Mouse (Mus musculus) midbrain, embryonic 16.5 days (tissue): Measurements from ENCODE around the gene Fhad1. TPM values are rescaled to one million over a fixed set of nuclear protein-coding genes. Genes with fewer than 3 reads are reported as not detected.
"Not testable (repeated sequence)": the region's sequence is repeated elsewhere in the genome, so short reads cannot be mapped to it uniquely, and the experiment has no call there.

Experiments used
- ATAC-seq: fragments of 200-750 bp; cut with Nextera tagmentation; 2 replicates; pipeline ENCODE4 v1.8.0; 2017; ENCODE audit warnings: moderate TSS enrichment
- H3K27ac ChIP-seq: fragments of 300-500 bp; sonication (generic); 2 replicates; pipeline ENCODE4 v1.5.1; 2014; ENCODE audit warnings: mild to moderate bottlenecking, low read length, mixed read lengths
- H3K27me3 ChIP-seq: fragments of 300-500 bp; sonication (generic); 2 replicates; pipeline ENCODE4 v1.6.1; 2014; ENCODE audit warnings: low read depth, low read length, mixed read lengths; ENCODE audit not compliant: control insufficient read depth, insufficient read depth
- H3K36me3 ChIP-seq: fragments of 300-500 bp; sonication (generic); 2 replicates; pipeline ENCODE4 v1.6.1; 2014; ENCODE audit warnings: mild to moderate bottlenecking, low read length, moderate library complexity, mixed read lengths; ENCODE audit not compliant: control insufficient read depth, insufficient read depth
- H3K4me1 ChIP-seq: fragments of 300-500 bp; sonication (generic); 2 replicates; pipeline ENCODE4 v1.6.1; 2014; ENCODE audit warnings: mild to moderate bottlenecking, low read length, mixed read lengths; ENCODE audit not compliant: control insufficient read depth, insufficient read depth
- H3K4me2 ChIP-seq: fragments of 300-500 bp; sonication (generic); 2 replicates; pipeline ENCODE4 v1.6.1; 2014; ENCODE audit warnings: mild to moderate bottlenecking, low read length, mixed read lengths
- H3K4me3 ChIP-seq: fragments of 300-500 bp; sonication (generic); 2 replicates; pipeline ENCODE4 v1.5.1; 2014; ENCODE audit warnings: low read depth, mild to moderate bottlenecking, low read length, moderate library complexity, mixed read lengths
- H3K9ac ChIP-seq: fragments of 300-500 bp; sonication (generic); 2 replicates; pipeline ENCODE4 v1.6.1; 2014; ENCODE audit warnings: low read depth, low read length, mixed read lengths
- H3K9me3 ChIP-seq: fragments of 300-500 bp; sonication (generic); replicated peaks from 2 replicates; pipeline ENCODE4 v1.6.1; 2014; ENCODE audit warnings: mild to moderate bottlenecking, low read length, mixed read lengths; ENCODE audit not compliant: control insufficient read depth, poor library complexity, severe bottlenecking
- WGBS: fragments of 180-500 bp; shearing (Covaris S2); extraction: QIAGEN DNeasy Blood & Tissue Kit; methylation state at CpG from one replicate; pipeline ENCODE4 v1.1.7; 2014; 5-methylcytosine and 5-hydroxymethylcytosine counted together
- polyA plus RNA-seq: library from polyadenylated mRNA; unstranded; fragments of >200 nt; fragmentation: Nextera tagmentation; extraction: Ambion mirVana; gene quantifications from 2 replicates; pipeline ENCODE4 v1.2.1, GENCODE M21; 2015

The Fhad1 gene
- polyA plus RNA-seq, 1 experiment from 2014 or later, result 5.3 TPM

GRCm38 (mm10) chr4:141994062-141994471 lies 20.8 kb downstream of the Fhad1 start:
- not testable (repeated sequence) for H3K9me3 ChIP-seq, H3K4me2 ChIP-seq, H3K27ac ChIP-seq, H3K27me3 ChIP-seq, ATAC-seq, H3K4me1 ChIP-seq, H3K9ac ChIP-seq, H3K36me3 ChIP-seq, H3K4me3 ChIP-seq
- WGBS, result 65% methylated on average over 2 of the region's 2 CpGs

- WGBS, result 85% methylated on average over 5 of the region's 5 CpGs
- H3K9me3 ChIP-seq, result no peaks in the 10 kb centered on the region
These were observed 21.4 kb downstream of the Fhad1 start for GRCm38 (mm10) chr4:141993347-141994061.

GRCm38 (mm10) chr4:141992530-141993204 lies 22.2 kb downstream of the Fhad1 start:
- 91% methylated on average over 14 of the region's 14 CpGs for WGBS
- Histone ChIP-seq H3K36me3 (no peaks in the 10 kb centered on the region), H3K4me1 (no peaks in the 10 kb centered on the region), H3K9me3 (no peaks in the 10 kb centered on the region), H3K27ac (no peak overlapping the region), H3K27me3 (no peaks in the 10 kb centered on the region), H3K4me2 (no peak overlapping the region), H3K9ac (no peak overlapping the region), H3K4me3 (no peak overlapping the region)
- ATAC-seq, result no peak

More at GRCm38 (mm10) chr4:141993347-141994061, 21.4 kb downstream of the Fhad1 start:
- no peak overlapping the region for H3K9ac ChIP-seq
- no peak overlapping the region for H3K4me2 ChIP-seq
- no peaks in the 10 kb centered on the region for H3K36me3 ChIP-seq
- H3K27me3 ChIP-seq, result no peaks in the 10 kb centered on the region
- no peak overlapping the region for H3K4me3 ChIP-seq
- no peak for ATAC-seq
- no peaks in the 10 kb centered on the region for H3K4me1 ChIP-seq
- H3K27ac ChIP-seq, result no peak overlapping the region

- ATAC-seq, result no peak
- 88% methylated on average over 1 of the region's 1 CpGs for WGBS
These were observed 26.7 kb downstream of the Fhad1 start for GRCm38 (mm10) chr4:141988178-141988577.

GRCm38 (mm10) chr4:141983689-141984088 lies 31.2 kb downstream of the Fhad1 start:
- no peaks in the 10 kb centered on the region for H3K27me3 ChIP-seq
- H3K27ac ChIP-seq, result no peak overlapping the region
- H3K4me2 ChIP-seq, result no peak overlapping the region
- 61% methylated on average over 3 of the region's 3 CpGs for WGBS
- H3K36me3 ChIP-seq, result no peaks in the 10 kb centered on the region
- no peak overlapping the region for H3K9ac ChIP-seq
- no peaks in the 10 kb centered on the region for H3K4me1 ChIP-seq
- H3K9me3 ChIP-seq, result no peaks in the 10 kb centered on the region
- ATAC-seq, result no peak
- no peak overlapping the region for H3K4me3 ChIP-seq

More at GRCm38 (mm10) chr4:141988178-141988577, 26.7 kb downstream of the Fhad1 start:
- Histone ChIP-seq H3K27me3 (no peaks in the 10 kb centered on the region), H3K36me3 (no peaks in the 10 kb centered on the region), H3K4me1 (no peaks in the 10 kb centered on the region), H3K27ac (no peak overlapping the region), H3K4me3 (no peak overlapping the region), H3K9ac (no peak overlapping the region), H3K4me2 (no peak overlapping the region), H3K9me3 (no peaks in the 10 kb centered on the region)

GRCm38 (mm10) chr4:141981475-141981874 lies 33.4 kb downstream of the Fhad1 start:
- no peaks in the 10 kb centered on the region for H3K27me3 ChIP-seq
- no peaks in the 10 kb centered on the region for H3K9me3 ChIP-seq
- H3K9ac ChIP-seq, result no peak overlapping the region
- H3K36me3 ChIP-seq, result no peaks in the 10 kb centered on the region
- H3K4me1 ChIP-seq, result no peaks in the 10 kb centered on the region
- WGBS, result 75% methylated on average over 3 of the region's 3 CpGs
- ATAC-seq, result no peak
- H3K27ac ChIP-seq, result no peak overlapping the region
- no peak overlapping the region for H3K4me3 ChIP-seq
- no peak overlapping the region for H3K4me2 ChIP-seq

GRCm38 (mm10) chr4:141978582-141978981 lies 36.3 kb downstream of the Fhad1 start:
- 76% methylated on average over 11 of the region's 11 CpGs for WGBS
- H3K4me3 ChIP-seq, result no peak overlapping the region
- H3K9me3 ChIP-seq, result no peaks in the 10 kb centered on the region
- H3K36me3 ChIP-seq, result no peaks in the 10 kb centered on the region
- no peak for ATAC-seq
- H3K27ac ChIP-seq, result no peak overlapping the region
- H3K4me2 ChIP-seq, result no peak overlapping the region
- no peaks in the 10 kb centered on the region for H3K27me3 ChIP-seq
- no peaks in the 10 kb centered on the region for H3K4me1 ChIP-seq
- H3K9ac ChIP-seq, result no peak overlapping the region

GRCm38 (mm10) chr4:141977346-141977745 lies 37.5 kb downstream of the Fhad1 start:
- no peaks in the 10 kb centered on the region for H3K4me1 ChIP-seq
- no peak overlapping the region for H3K9ac ChIP-seq
- H3K4me2 ChIP-seq, result no peak overlapping the region
- H3K4me3 ChIP-seq, result no peak overlapping the region
- H3K36me3 ChIP-seq, result no peaks in the 10 kb centered on the region
- 64% methylated on average over 9 of the region's 9 CpGs for WGBS
- no peaks in the 10 kb centered on the region for H3K27me3 ChIP-seq
- no peaks in the 10 kb centered on the region; the same call in 1 of the 2 replicates for H3K9me3 ChIP-seq
- ATAC-seq, result no peak
- H3K27ac ChIP-seq, result no peak overlapping the region

GRCm38 (mm10) chr4:141976163-141976562 lies 38.7 kb downstream of the Fhad1 start:
- Histone ChIP-seq H3K4me1 (no peaks in the 10 kb centered on the region), H3K27me3 (no peaks in the 10 kb centered on the region), H3K36me3 (no peaks in the 10 kb centered on the region), H3K4me2 (no peak overlapping the region), H3K4me3 (no peak overlapping the region), H3K9me3 (no peaks in the 10 kb centered on the region; the same call in 1 of the 2 replicates), H3K9ac (no peak overlapping the region), H3K27ac (no peak overlapping the region)
- no peak for ATAC-seq
- WGBS, result 45% methylated on average over 4 of the region's 4 CpGs
